Mouse (Mus musculus) heart, embryonic 11.5 days (tissue): ENCODE measurements at regions not wholly inside any gene's neighbourhood (a gene's known extent, or its start where the extent isn't known, plus 50 kb on each side); places are given as distances from the start of the nearest gene placed in this dataset.

ENCODE experiments used
- ATAC-seq: fragments of 200-750 bp; cut with Nextera tagmentation; replicated peaks from 2 replicates; pipeline ENCODE4 v1.8.0; 2017; ENCODE audit warnings: moderate library complexity; ENCODE audit not compliant: insufficient number of reproducible peaks, low FRiP score, low TSS enrichment
- H3K27ac ChIP-seq: fragments of 300-500 bp; sonication (generic); 2 replicates; pipeline ENCODE4 v1.5.1; 2014; ENCODE audit warnings: mild to moderate bottlenecking, low read depth, low read length
- H3K27me3 ChIP-seq: fragments of 300-500 bp; sonication (generic); 2 replicates; pipeline ENCODE4 v1.6.1; 2014; ENCODE audit warnings: mild to moderate bottlenecking, low read length, mixed read lengths; ENCODE audit not compliant: control insufficient read depth, insufficient read depth
- H3K36me3 ChIP-seq: fragments of 300-500 bp; sonication (generic); 2 replicates; pipeline ENCODE4 v1.6.1; 2014; ENCODE audit warnings: mild to moderate bottlenecking, low read length, moderate library complexity, mixed read lengths; ENCODE audit not compliant: control insufficient read depth, insufficient read depth
- H3K4me1 ChIP-seq: fragments of 300-500 bp; sonication (generic); 2 replicates; pipeline ENCODE4 v1.6.1; 2014; ENCODE audit warnings: low read length; ENCODE audit not compliant: control insufficient read depth, insufficient read depth
- H3K4me2 ChIP-seq: fragments of 300-500 bp; sonication (generic); 2 replicates; pipeline ENCODE4 v1.6.1; 2014; ENCODE audit warnings: mild to moderate bottlenecking, moderate library complexity
- H3K4me3 ChIP-seq: fragments of 300-500 bp; sonication (generic); 2 replicates; pipeline ENCODE4 v1.5.1; 2014; ENCODE audit warnings: low read depth, low read length
- H3K9ac ChIP-seq: fragments of 300-500 bp; sonication (generic); 2 replicates; pipeline ENCODE4 v1.6.1; 2014; ENCODE audit warnings: mild to moderate bottlenecking, low read depth, low read length, moderate library complexity
- H3K9me3 ChIP-seq: fragments of 300-500 bp; sonication (generic); replicated peaks from 2 replicates; pipeline ENCODE4 v1.6.1; 2016; ENCODE audit warnings: low read length; ENCODE audit not compliant: control insufficient read depth
- WGBS: fragments of 180-500 bp; shearing (Covaris S2); extraction: QIAGEN DNeasy Blood & Tissue Kit; methylation state at CpG from one replicate; pipeline ENCODE4 v1.1.7; 2014; ENCODE audit not compliant: insufficient replicate concordance; 5-methylcytosine and 5-hydroxymethylcytosine counted together

- ATAC-seq = no peak
- H3K4me2 ChIP-seq = no peak overlapping the region
- H3K36me3 ChIP-seq = no peaks in the 10 kb centered on the region
- H3K27ac ChIP-seq = no peak overlapping the region
- no peak overlapping the region for H3K9ac ChIP-seq
- H3K4me1 ChIP-seq = no peaks in the 10 kb centered on the region
- WGBS = 72% methylated on average over 6 of the region's 6 CpGs
- no peaks in the 10 kb centered on the region for H3K27me3 ChIP-seq
- no peaks in the 10 kb centered on the region for H3K9me3 ChIP-seq
- no peak overlapping the region for H3K4me3 ChIP-seq
Measured at GRCm38 (mm10) chr4:33798654-33799053, 125.7 kb upstream of the Cnr1 start.

GRCm38 (mm10) chr4:33799110-33799509, 125.3 kb upstream of the Cnr1 start:
- no peak for ATAC-seq
- Histone ChIP-seq H3K27ac (no peak overlapping the region), H3K9ac (no peak overlapping the region), H3K27me3 (no peaks in the 10 kb centered on the region), H3K4me2 (no peak overlapping the region), H3K36me3 (no peaks in the 10 kb centered on the region), H3K4me3 (no peak overlapping the region), H3K9me3 (no peaks in the 10 kb centered on the region), H3K4me1 (no peaks in the 10 kb centered on the region)
- WGBS = 55% methylated on average over 6 of the region's 6 CpGs

GRCm38 (mm10) chr4:33799831-33800230, 124.6 kb upstream of the Cnr1 start:
- Histone ChIP-seq H3K4me1 (no peaks in the 10 kb centered on the region), H3K9me3 (no peaks in the 10 kb centered on the region), H3K36me3 (no peaks in the 10 kb centered on the region), H3K27me3 (no peaks in the 10 kb centered on the region), H3K4me2 (no peak overlapping the region), H3K9ac (no peak overlapping the region), H3K27ac (no peak overlapping the region), H3K4me3 (no peak overlapping the region)
- ATAC-seq = no peak
- 46% methylated on average over 1 of the region's 1 CpGs for WGBS

GRCm38 (mm10) chr4:33812338-33812737, 112.1 kb upstream of the Cnr1 start:
- ATAC-seq = no peak
- no peaks in the 10 kb centered on the region for H3K9me3 ChIP-seq

GRCm38 (mm10) chr4:33823850-33824249, 100.5 kb upstream of the Cnr1 start:
- WGBS = 11% methylated on average over 5 of the region's 5 CpGs

More at GRCm38 (mm10) chr4:33812338-33812737, 112.1 kb upstream of the Cnr1 start:
- no peaks in the 10 kb centered on the region for H3K36me3 ChIP-seq
- H3K27ac ChIP-seq = no peak overlapping the region
- WGBS = 70% methylated on average over 1 of the region's 1 CpGs
- H3K4me1 ChIP-seq = no peaks in the 10 kb centered on the region
- H3K4me3 ChIP-seq = no peak overlapping the region
- no peaks in the 10 kb centered on the region for H3K27me3 ChIP-seq
- H3K9ac ChIP-seq = no peak overlapping the region
- H3K4me2 ChIP-seq = no peak overlapping the region

GRCm38 (mm10) chr4:33833134-33833533, 91.3 kb upstream of the Cnr1 start:
- no peak overlapping the region for H3K27ac ChIP-seq
- no peaks in the 10 kb centered on the region for H3K4me1 ChIP-seq
- no peak overlapping the region for H3K9ac ChIP-seq
- no peaks in the 10 kb centered on the region for H3K9me3 ChIP-seq
- H3K27me3 ChIP-seq = no peaks in the 10 kb centered on the region
- no peak overlapping the region for H3K4me3 ChIP-seq
- 83% methylated on average over 7 of the region's 7 CpGs for WGBS
- ATAC-seq = no peak
- no peaks in the 10 kb centered on the region for H3K36me3 ChIP-seq
- H3K4me2 ChIP-seq = no peak overlapping the region

More at GRCm38 (mm10) chr4:33823850-33824249, 100.5 kb upstream of the Cnr1 start:
- no peak overlapping the region for H3K9ac ChIP-seq
- no peak overlapping the region for H3K4me2 ChIP-seq
- no peaks in the 10 kb centered on the region for H3K27me3 ChIP-seq
- H3K9me3 ChIP-seq = no peaks in the 10 kb centered on the region
- H3K4me1 ChIP-seq = no peaks in the 10 kb centered on the region
- no peaks in the 10 kb centered on the region for H3K36me3 ChIP-seq
- no peak for ATAC-seq
- H3K27ac ChIP-seq = no peak overlapping the region
- H3K4me3 ChIP-seq = no peak overlapping the region

GRCm38 (mm10) chr4:33838436-33838835, 86.0 kb upstream of the Cnr1 start:
- no peaks in the 10 kb centered on the region for H3K27me3 ChIP-seq
- no peaks in the 10 kb centered on the region for H3K4me1 ChIP-seq
- no peak overlapping the region for H3K27ac ChIP-seq
- no peak overlapping the region for H3K4me2 ChIP-seq
- 80% methylated on average over 6 of the region's 6 CpGs for WGBS
- H3K4me3 ChIP-seq = no peak overlapping the region
- H3K36me3 ChIP-seq = no peaks in the 10 kb centered on the region
- no peak for ATAC-seq
- H3K9me3 ChIP-seq = no peaks in the 10 kb centered on the region
- H3K9ac ChIP-seq = no peak overlapping the region

GRCm38 (mm10) chr4:33840119-33840518, 84.3 kb upstream of the Cnr1 start:
- H3K4me2 ChIP-seq = no peak overlapping the region
- H3K4me1 ChIP-seq = no peaks in the 10 kb centered on the region
- H3K27me3 ChIP-seq = no peaks in the 10 kb centered on the region
- ATAC-seq = no peak
- no peak overlapping the region for H3K27ac ChIP-seq
- no peaks in the 10 kb centered on the region for H3K9me3 ChIP-seq
- no peaks in the 10 kb centered on the region for H3K36me3 ChIP-seq
- no peak overlapping the region for H3K9ac ChIP-seq
- H3K4me3 ChIP-seq = no peak overlapping the region
- 77% methylated on average over 14 of the region's 14 CpGs for WGBS

- no peak overlapping the region for H3K9ac ChIP-seq
- H3K27me3 ChIP-seq = no peaks in the 10 kb centered on the region
- H3K4me1 ChIP-seq = no peaks in the 10 kb centered on the region
- 35% methylated on average over 9 of the region's 9 CpGs for WGBS
- H3K9me3 ChIP-seq = no peaks in the 10 kb centered on the region
- H3K27ac ChIP-seq = no peak overlapping the region
- no peak overlapping the region for H3K4me2 ChIP-seq
- no peak overlapping the region for H3K4me3 ChIP-seq
- ATAC-seq = no peak
- H3K36me3 ChIP-seq = no peaks in the 10 kb centered on the region
Measured at GRCm38 (mm10) chr4:33845611-33846395, 78.6 kb upstream of the Cnr1 start.
